Mouse (Mus musculus) intestine, embryonic 14.5 days (tissue): ENCODE measurements at regions not wholly inside any gene's neighbourhood (a gene's known extent, or its start where the extent isn't known, plus 50 kb on each side); places are given as distances from the start of the nearest gene placed in this dataset.

Experiments used
- ATAC-seq: fragments of 200-750 bp; cut with Nextera tagmentation; replicated peaks from 2 replicates; pipeline ENCODE4 v1.8.0; 2017; ENCODE audit warnings: low read depth, moderate number of reproducible peaks, moderate TSS enrichment, moderate library complexity; ENCODE audit not compliant: low FRiP score, low TSS enrichment
- DNase-seq: peaks from one replicate; pipeline ENCODE4 v3.0.0-alpha.2; 2018; ENCODE audit warnings: low spot score
- H3K27ac ChIP-seq: fragments of 300-500 bp; sonication (generic); 2 replicates; pipeline ENCODE4 v1.5.1; 2014; ENCODE audit warnings: low read depth, mild to moderate bottlenecking, control low read depth
- H3K27me3 ChIP-seq: fragments of 300-500 bp; sonication (generic); replicated peaks from 2 replicates; pipeline ENCODE4 v1.6.1; 2014; ENCODE audit warnings: low read length, control low read depth; ENCODE audit not compliant: control insufficient read depth, insufficient read depth
- H3K36me3 ChIP-seq: fragments of 300-500 bp; sonication (generic); 2 replicates; pipeline ENCODE4 v1.6.1; 2014; ENCODE audit warnings: low read length, control low read depth; ENCODE audit not compliant: control insufficient read depth, insufficient read depth
- H3K4me1 ChIP-seq: fragments of 300-500 bp; sonication (generic); replicated peaks from 2 replicates; pipeline ENCODE4 v1.6.1; 2014; ENCODE audit warnings: low read length, control low read depth, mixed read lengths; ENCODE audit not compliant: control insufficient read depth, insufficient read depth
- H3K4me2 ChIP-seq: fragments of 300-500 bp; sonication (generic); 2 replicates; pipeline ENCODE4 v1.6.1; 2014; ENCODE audit warnings: low read length
- H3K4me3 ChIP-seq: fragments of 300-500 bp; sonication (generic); 2 replicates; pipeline ENCODE4 v1.5.1; 2014; ENCODE audit warnings: low read depth, low read length, control low read depth, mixed read lengths
- H3K9ac ChIP-seq: fragments of 300-500 bp; sonication (generic); 2 replicates; pipeline ENCODE4 v1.6.1; 2014; ENCODE audit warnings: mild to moderate bottlenecking, low read length
- H3K9me3 ChIP-seq: fragments of 300-500 bp; sonication (generic); 2 replicates; pipeline ENCODE4 v1.6.1; 2016; ENCODE audit warnings: low read length, control low read depth; ENCODE audit not compliant: control insufficient read depth
- WGBS: fragments of 180-500 bp; shearing (Covaris S2); extraction: QIAGEN DNeasy Blood & Tissue Kit; methylation state at CpG from one replicate; pipeline ENCODE4 v1.1.7; 2014; 5-methylcytosine and 5-hydroxymethylcytosine counted together

- WGBS = 12% methylated on average over 12 of the region's 12 CpGs
- DNase-seq = no peak
- no peaks in the 10 kb centered on the region for H3K9me3 ChIP-seq
- no peak overlapping the region for H3K4me3 ChIP-seq
- no peaks in the 10 kb centered on the region for H3K36me3 ChIP-seq
- no peak overlapping the region for H3K27ac ChIP-seq
- no peaks in the 10 kb centered on the region for H3K27me3 ChIP-seq
- peak; percentile 67 for ATAC-seq
- H3K4me1 ChIP-seq = peaks cover 16% of the 10 kb centered on the region; the same call in 1 of the 2 replicates
- H3K4me2 ChIP-seq = no peak overlapping the region
- H3K9ac ChIP-seq = no peak overlapping the region
These were observed 229.6 kb upstream of the Foxq1 start for GRCm38 (mm10) chr13:31326269-31326851.

- H3K27me3 ChIP-seq = no peaks in the 10 kb centered on the region
- H3K9ac ChIP-seq = no peak overlapping the region
- ATAC-seq (0 out of 2 replicates have a peak, but pooled peaks have one; percentile 26), DNase-seq (no peak)
- H3K4me2 ChIP-seq = no peak overlapping the region
- no peak overlapping the region for H3K27ac ChIP-seq
- no peaks in the 10 kb centered on the region for H3K9me3 ChIP-seq
- no peaks in the 10 kb centered on the region for H3K36me3 ChIP-seq
- no peak overlapping the region for H3K4me3 ChIP-seq
- 66% methylated on average over 7 of the region's 7 CpGs for WGBS
- peaks cover 16% of the 10 kb centered on the region; the same call in 1 of the 2 replicates for H3K4me1 ChIP-seq
These were observed 228.4 kb upstream of the Foxq1 start for GRCm38 (mm10) chr13:31327511-31327951.

GRCm38 (mm10) chr13:31328756-31329155 lies 227.2 kb upstream of the Foxq1 start:
- H3K27me3 ChIP-seq = no peaks in the 10 kb centered on the region
- no peaks in the 10 kb centered on the region for H3K36me3 ChIP-seq
- DNase-seq (no peak), ATAC-seq (no peak)
- no peak overlapping the region for H3K27ac ChIP-seq
- H3K9me3 ChIP-seq = no peaks in the 10 kb centered on the region
- WGBS = 78% methylated on average over 8 of the region's 8 CpGs
- no peak overlapping the region for H3K9ac ChIP-seq
- H3K4me1 ChIP-seq = peaks cover 16% of the 10 kb centered on the region; the same call in 1 of the 2 replicates
- H3K4me2 ChIP-seq = no peak overlapping the region
- H3K4me3 ChIP-seq = no peak overlapping the region

- peaks cover 15% of the 10 kb centered on the region; the same call in 1 of the 2 replicates for H3K4me1 ChIP-seq
- no peaks in the 10 kb centered on the region for H3K27me3 ChIP-seq
- no peak for ATAC-seq
- no peaks in the 10 kb centered on the region for H3K36me3 ChIP-seq
- 77% methylated on average over 5 of the region's 5 CpGs for WGBS
- H3K9me3 ChIP-seq = no peaks in the 10 kb centered on the region
- H3K4me3 ChIP-seq = no peak overlapping the region
- no peak overlapping the region for H3K27ac ChIP-seq
- no peak for DNase-seq
- H3K9ac ChIP-seq = no peak overlapping the region
- H3K4me2 ChIP-seq = no peak overlapping the region
These were observed 225.2 kb upstream of the Foxq1 start for GRCm38 (mm10) chr13:31330731-31331130.

GRCm38 (mm10) chr13:31334981-31335380 lies 221.0 kb upstream of the Foxq1 start:
- Histone ChIP-seq H3K4me2 (no peak overlapping the region), H3K27ac (no peak overlapping the region), H3K36me3 (no peaks in the 10 kb centered on the region), H3K4me1 (no peaks in the 10 kb centered on the region), H3K27me3 (no peaks in the 10 kb centered on the region), H3K4me3 (no peak overlapping the region), H3K9me3 (no peaks in the 10 kb centered on the region), H3K9ac (no peak overlapping the region)
- DNase-seq (no peak), ATAC-seq (no peak)
- whole genome bisulfite sequencing = 84% methylated on average over 3 of the region's 3 CpGs

- ATAC-seq = no peak
- Histone ChIP-seq H3K4me2 (no peak overlapping the region), H3K9me3 (no peaks in the 10 kb centered on the region), H3K27ac (no peak overlapping the region), H3K36me3 (no peaks in the 10 kb centered on the region), H3K27me3 (no peaks in the 10 kb centered on the region), H3K4me1 (no peaks in the 10 kb centered on the region), H3K4me3 (no peak overlapping the region), H3K9ac (no peak overlapping the region)
- no peak for DNase-seq
- 32% methylated on average over 6 of the region's 6 CpGs for WGBS
These were observed 218.3 kb upstream of the Foxq1 start for GRCm38 (mm10) chr13:31337631-31338030.

GRCm38 (mm10) chr13:31339386-31339785 lies 216.5 kb upstream of the Foxq1 start:
- H3K4me2 ChIP-seq = no peak overlapping the region
- no peaks in the 10 kb centered on the region for H3K27me3 ChIP-seq
- no peak for DNase-seq
- H3K9ac ChIP-seq = no peak overlapping the region
- no peaks in the 10 kb centered on the region for H3K9me3 ChIP-seq
- WGBS = 87% methylated on average over 7 of the region's 7 CpGs
- H3K4me3 ChIP-seq = no peak overlapping the region
- H3K4me1 ChIP-seq = no peaks in the 10 kb centered on the region
- ATAC-seq = no peak
- H3K36me3 ChIP-seq = no peaks in the 10 kb centered on the region
- H3K27ac ChIP-seq = no peak overlapping the region

GRCm38 (mm10) chr13:31339901-31340300 lies 216.0 kb upstream of the Foxq1 start:
- no peak for DNase-seq
- Histone ChIP-seq H3K27ac (no peak overlapping the region), H3K36me3 (no peaks in the 10 kb centered on the region), H3K4me3 (no peak overlapping the region), H3K4me2 (no peak overlapping the region), H3K9ac (no peak overlapping the region), H3K4me1 (no peaks in the 10 kb centered on the region), H3K9me3 (peaks cover 2% of the 10 kb centered on the region; the same call in 1 of the 2 replicates), H3K27me3 (no peaks in the 10 kb centered on the region)
- WGBS = 90% methylated on average over 2 of the region's 2 CpGs
- no peak for ATAC-seq

GRCm38 (mm10) chr13:31340363-31340948 lies 215.5 kb upstream of the Foxq1 start:
- no peak overlapping the region for H3K4me3 ChIP-seq
- 73% methylated on average over 7 of the region's 7 CpGs for WGBS
- ATAC-seq (no peak), DNase-seq (no peak)
- no peak overlapping the region for H3K4me2 ChIP-seq
- no peak overlapping the region for H3K9ac ChIP-seq
- H3K27me3 ChIP-seq = no peaks in the 10 kb centered on the region
- H3K36me3 ChIP-seq = no peaks in the 10 kb centered on the region
- H3K27ac ChIP-seq = no peak overlapping the region
- H3K4me1 ChIP-seq = no peaks in the 10 kb centered on the region
- H3K9me3 ChIP-seq = peaks cover 5% of the 10 kb centered on the region; the same call in 1 of the 2 replicates
